ENCODE assay signal across 8 mouse cellular contexts in genomic region chr4:117133817-117134600, GRCm38 (mm10). TPM values are rescaled to one million over a fixed set of nuclear protein-coding genes. Genes with fewer than 3 reads are reported as not detected.
DNase-seq lines count a peak whose midpoint lies in the region; ATAC-seq and TF ChIP-seq lines count a peak whose summit lies in the region.

Plk3 (minus strand) TSS chr4:117133963.

- peaks cover 32% of the 10 kb centered on the region for H3K27me3 ChIP-seq in hindbrain, embryonic 10.5 days (ENCODE audit: insufficient read depth, poor library complexity, severe bottlenecking)
- no peaks in the 10 kb centered on the region for H3K27me3 ChIP-seq in lung, postnatal 0 days (replicated peaks; ENCODE audit: insufficient read depth, low read length)

- H3K4me3 ChIP-seq in hindbrain, embryonic 10.5 days = peak within 1 kb of the TSS; percentile 95
- peak within 1 kb of the TSS; percentile 85 for H3K4me3 ChIP-seq in lung, postnatal 0 days (ENCODE audit: low read depth, low read length)

- no peaks in the 10 kb centered on the region for H3K9me3 ChIP-seq in hindbrain, embryonic 10.5 days
- no peaks in the 10 kb centered on the region for H3K9me3 ChIP-seq in lung, postnatal 0 days (ENCODE audit: low read length)

- TF ChIP-seq EP300 in lung, postnatal 0 days (IDR thresholded peaks at IDR 0.05) = no peak

- 2% methylated on average over 48 of the region's 48 CpGs for WGBS in hindbrain, embryonic 10.5 days
- WGBS in lung, postnatal 0 days = 2% methylated on average over 38 of the region's 48 CpGs

- peak within 1 kb of the TSS; percentile 78 for H3K9ac ChIP-seq in lung, postnatal 0 days (replicated peaks; ENCODE audit: low read depth)

- peak; percentile 88 for DNase-seq in MEL-GATA-1-ER (ENCODE audit: extremely low read depth, low read depth)
- DNase-seq in cerebellum, adult 8-10 months = peak; percentile 99
- DNase-seq in hindbrain, embryonic 10.5 days (ENCODE audit: low spot score) = peak; percentile 95
- peak; percentile 97 for DNase-seq in layer of hippocampus, adult 9-11 months
- peak; percentile 97 for DNase-seq in lung, postnatal 0 days (ENCODE audit: low spot score)
- DNase-seq in ovary, postnatal 14 days (ENCODE audit: low spot score) = peak; percentile 96
- peak; percentile 98 for DNase-seq in thymus, postnatal 14 days

- peak within 1 kb of the TSS; percentile 99 for H3K4me2 ChIP-seq in lung, postnatal 0 days (replicated peaks; ENCODE audit: low read depth, low read length)

- peak within 1 kb of the TSS; percentile 93 for H3K27ac ChIP-seq in hindbrain, embryonic 10.5 days
- H3K27ac ChIP-seq in lung, postnatal 0 days (ENCODE audit: low read length) = 0 out of 2 replicates have a peak within 1 kb of the TSS, but pooled peaks have one; percentile 9

- H3K4me1 ChIP-seq in hindbrain, embryonic 10.5 days (replicated peaks) = peaks cover 69% of the 10 kb centered on the region
- peaks cover 3% of the 10 kb centered on the region for H3K4me1 ChIP-seq in lung, postnatal 0 days (ENCODE audit: insufficient read depth, low read depth, low read length)

- TF ChIP-seq CTCF in lung, postnatal 0 days (IDR thresholded peaks at IDR 0.05) = peak; percentile 30; the same call in 1 of the 2 replicates

- H3K36me3 ChIP-seq in hindbrain, embryonic 10.5 days = peaks cover 26% of the 10 kb centered on the region
- no peaks in the 10 kb centered on the region for H3K36me3 ChIP-seq in lung, postnatal 0 days (ENCODE audit: insufficient read depth, low read length)

- ATAC-seq in frontal cortex, adult (ENCODE audit: low TSS enrichment) = peak; percentile 90
- ATAC-seq in lung, postnatal 0 days = peak; percentile 88

RNA-seq across cellular contexts. Expression of gene Plk3, which starts in this region (rescaled TPM):
- polyA plus RNA-seq in hindbrain, embryonic 10.5 days (2016; fragmentation: Nextera tagmentation; extraction: Ambion mirVana) = 41.8 and 58.6 TPM in 2 replicates
- polyA plus RNA-seq in lung, postnatal 0 days (2015; fragmentation: Nextera tagmentation; extraction: Ambion mirVana) = 4.0 and 5.0 TPM in 2 replicates

Comparison
In these comparisons a context has a peak if more than half of its experiments do, and no peak if none do; other contexts are left out.
1. Peak in every context shown above with its lines: DNase-seq, ATAC-seq, H3K4me3 ChIP-seq and H3K27ac ChIP-seq.